Mouse (Mus musculus) forebrain, embryonic 16.5 days (tissue): Measurements from ENCODE around the gene Msrb3. TPM values are rescaled to one million over a fixed set of nuclear protein-coding genes. Genes with fewer than 3 reads are reported as not detected.
A peak's percentile ranks its signal among the peaks of the same experiment; 100 is the strongest.

Experiments
- ATAC-seq: fragments of 200-750 bp; cut with Nextera tagmentation; 2 replicates; pipeline ENCODE4 v1.8.0; 2017; ENCODE audit warnings: mild to moderate bottlenecking, moderate library complexity
- H3K27ac ChIP-seq: fragments of 300-500 bp; sonication (generic); 2 replicates; pipeline ENCODE4 v1.5.1; 2014; ENCODE audit warnings: low read length, control low read depth
- H3K27me3 ChIP-seq: fragments of 300-500 bp; sonication (generic); replicated peaks from 2 replicates; pipeline ENCODE4 v1.6.1; 2014; ENCODE audit warnings: low read length; ENCODE audit not compliant: control insufficient read depth, insufficient read depth
- H3K36me3 ChIP-seq: fragments of 300-500 bp; sonication (generic); 2 replicates; pipeline ENCODE4 v1.6.1; 2014; ENCODE audit not compliant: control insufficient read depth, insufficient read depth
- H3K4me1 ChIP-seq: fragments of 300-500 bp; sonication (generic); replicated peaks from 2 replicates; pipeline ENCODE4 v1.6.1; 2014; ENCODE audit warnings: low read length; ENCODE audit not compliant: control insufficient read depth, insufficient read depth
- H3K4me2 ChIP-seq: fragments of 300-500 bp; sonication (generic); 2 replicates; pipeline ENCODE4 v1.6.1; 2014; ENCODE audit warnings: mild to moderate bottlenecking, low read length, control low read depth
- H3K4me3 ChIP-seq: fragments of 300-500 bp; sonication (generic); replicated peaks from 2 replicates; pipeline ENCODE4 v1.5.1; 2014; ENCODE audit warnings: mild to moderate bottlenecking, low read length, control low read depth
- H3K9ac ChIP-seq: fragments of 300-500 bp; sonication (generic); replicated peaks from 2 replicates; pipeline ENCODE4 v1.6.1; 2014; ENCODE audit warnings: low read depth, low read length, control low read depth
- H3K9me3 ChIP-seq: fragments of 300-500 bp; sonication (generic); 2 replicates; pipeline ENCODE4 v1.6.1; 2016; ENCODE audit warnings: low read length; ENCODE audit not compliant: control insufficient read depth
- WGBS: fragments of 180-500 bp; shearing (Covaris S2); extraction: QIAGEN DNeasy Blood & Tissue Kit; methylation state at CpG from one replicate; pipeline ENCODE4 v1.1.7; 2014; 5-methylcytosine and 5-hydroxymethylcytosine counted together
- polyA plus RNA-seq: library from polyadenylated mRNA; unstranded; fragments of >200 nt; fragmentation: Nextera tagmentation; extraction: Ambion mirVana; gene quantifications from 2 replicates; pipeline ENCODE4 v1.2.1, GENCODE M21; 2015

The Msrb3 gene
- polyA plus RNA-seq, 1 experiment from 2014 or later: 1.1 TPM

- Histone ChIP-seq H3K36me3 (no peaks in the 10 kb centered on the region), H3K4me2 (peak overlapping the region; percentile 50), H3K4me1 (0 out of 2 replicates have a peak, but pooled peaks cover 4% of the 10 kb centered on the region), H3K9ac (0 out of 2 replicates have a peak overlapping the region, but pooled peaks have one; percentile 31), H3K4me3 (peak overlapping the region; percentile 28), H3K27ac (no peak overlapping the region), H3K27me3 (no peaks in the 10 kb centered on the region), H3K9me3 (no peaks in the 10 kb centered on the region)
- ATAC-seq: peak; percentile 45
- WGBS: 14% methylated on average over 13 of the region's 13 CpGs
These were observed 26.4 kb downstream of the Msrb3 start for GRCm38 (mm10) chr10:120872483-120872862.

- 0 out of 2 replicates have a peak, but pooled peaks cover 4% of the 10 kb centered on the region for H3K4me1 ChIP-seq
- no peaks in the 10 kb centered on the region for H3K9me3 ChIP-seq
- H3K9ac ChIP-seq: 0 out of 2 replicates have a peak overlapping the region, but pooled peaks have one; percentile 31
- H3K4me2 ChIP-seq: peak overlapping the region; percentile 50
- no peaks in the 10 kb centered on the region for H3K36me3 ChIP-seq
- H3K27me3 ChIP-seq: no peaks in the 10 kb centered on the region
- H3K27ac ChIP-seq: no peak overlapping the region
- H3K4me3 ChIP-seq: peak overlapping the region; percentile 28
- ATAC-seq: no peak
- 71% methylated on average over 22 of the region's 22 CpGs for WGBS
These were observed 27.0 kb downstream of the Msrb3 start for GRCm38 (mm10) chr10:120871630-120872482.

GRCm38 (mm10) chr10:120871096-120871495 is 27.8 kb downstream of the Msrb3 start:
- 90% methylated on average over 14 of the region's 14 CpGs for WGBS
- no peak overlapping the region for H3K4me3 ChIP-seq
- no peak overlapping the region for H3K9ac ChIP-seq
- H3K4me1 ChIP-seq: 0 out of 2 replicates have a peak, but pooled peaks cover 4% of the 10 kb centered on the region
- H3K36me3 ChIP-seq: no peaks in the 10 kb centered on the region
- no peak overlapping the region for H3K27ac ChIP-seq
- no peak for ATAC-seq
- no peaks in the 10 kb centered on the region for H3K9me3 ChIP-seq
- H3K27me3 ChIP-seq: no peaks in the 10 kb centered on the region
- no peak overlapping the region for H3K4me2 ChIP-seq

- Histone ChIP-seq H3K27ac (no peak overlapping the region), H3K36me3 (no peaks in the 10 kb centered on the region), H3K4me2 (no peak overlapping the region), H3K27me3 (no peaks in the 10 kb centered on the region), H3K9ac (no peak overlapping the region), H3K9me3 (no peaks in the 10 kb centered on the region), H3K4me3 (no peak overlapping the region), H3K4me1 (0 out of 2 replicates have a peak, but pooled peaks cover 4% of the 10 kb centered on the region)
- WGBS: 89% methylated on average over 22 of the region's 22 CpGs
- no peak for ATAC-seq
These were observed 29.6 kb downstream of the Msrb3 start for GRCm38 (mm10) chr10:120869241-120869775.

- no peak overlapping the region for H3K4me3 ChIP-seq
- no peak overlapping the region for H3K9ac ChIP-seq
- H3K4me2 ChIP-seq: no peak overlapping the region
- 17% methylated on average over 9 of the region's 9 CpGs for WGBS
- H3K27me3 ChIP-seq: no peaks in the 10 kb centered on the region
- no peaks in the 10 kb centered on the region for H3K4me1 ChIP-seq
- ATAC-seq: peak; percentile 52; the same call in 1 of the 2 replicates
- H3K36me3 ChIP-seq: no peaks in the 10 kb centered on the region
- H3K9me3 ChIP-seq: no peaks in the 10 kb centered on the region
- H3K27ac ChIP-seq: no peak overlapping the region
These were observed 34.5 kb downstream of the Msrb3 start for GRCm38 (mm10) chr10:120864446-120864845.

GRCm38 (mm10) chr10:120861674-120862073 is 37.2 kb downstream of the Msrb3 start:
- WGBS: 95% methylated on average over 12 of the region's 12 CpGs
- Histone ChIP-seq H3K4me1 (no peaks in the 10 kb centered on the region), H3K4me2 (no peak overlapping the region), H3K9ac (no peak overlapping the region), H3K27ac (no peak overlapping the region), H3K27me3 (no peaks in the 10 kb centered on the region), H3K9me3 (no peaks in the 10 kb centered on the region), H3K36me3 (no peaks in the 10 kb centered on the region), H3K4me3 (no peak overlapping the region)
- no peak for ATAC-seq

GRCm38 (mm10) chr10:120861194-120861593 is 37.7 kb downstream of the Msrb3 start:
- no peak overlapping the region for H3K4me2 ChIP-seq
- no peak overlapping the region for H3K27ac ChIP-seq
- no peak overlapping the region for H3K9ac ChIP-seq
- H3K4me3 ChIP-seq: no peak overlapping the region
- no peaks in the 10 kb centered on the region for H3K27me3 ChIP-seq
- no peaks in the 10 kb centered on the region for H3K9me3 ChIP-seq
- H3K36me3 ChIP-seq: no peaks in the 10 kb centered on the region
- WGBS: 74% methylated on average over 3 of the region's 3 CpGs
- no peaks in the 10 kb centered on the region for H3K4me1 ChIP-seq
- no peak for ATAC-seq

- no peaks in the 10 kb centered on the region for H3K36me3 ChIP-seq
- peak overlapping the region; percentile 16 for H3K4me3 ChIP-seq
- no peak overlapping the region for H3K27ac ChIP-seq
- peak overlapping the region; percentile 35 for H3K4me2 ChIP-seq
- H3K9ac ChIP-seq: no peak overlapping the region
- H3K27me3 ChIP-seq: no peaks in the 10 kb centered on the region
- peak; percentile 65; the same call in 1 of the 2 replicates for ATAC-seq
- WGBS: 39% methylated on average over 13 of the region's 13 CpGs
- H3K4me1 ChIP-seq: peaks cover 9% of the 10 kb centered on the region
- H3K9me3 ChIP-seq: no peaks in the 10 kb centered on the region
These were observed 41.3 kb downstream of the Msrb3 start for GRCm38 (mm10) chr10:120857531-120858001.

GRCm38 (mm10) chr10:120854329-120854728 is 44.6 kb downstream of the Msrb3 start:
- 6% methylated on average over 10 of the region's 10 CpGs for WGBS
- H3K4me1 ChIP-seq: peaks cover 29% of the 10 kb centered on the region
- H3K9me3 ChIP-seq: no peaks in the 10 kb centered on the region
- H3K27ac ChIP-seq: no peak overlapping the region
- peak overlapping the region; percentile 35 for H3K4me2 ChIP-seq
- H3K36me3 ChIP-seq: no peaks in the 10 kb centered on the region
- H3K27me3 ChIP-seq: no peaks in the 10 kb centered on the region
- H3K9ac ChIP-seq: peak overlapping the region; percentile 18; the same call in 1 of the 2 replicates
- H3K4me3 ChIP-seq: 0 out of 2 replicates have a peak overlapping the region, but pooled peaks have one; percentile 5
- ATAC-seq: no peak
